Mouse (Mus musculus) ES-E14 (cell line): ENCODE measurements at regions not wholly inside any gene's neighbourhood (a gene's known extent, or its start where the extent isn't known, plus 50 kb on each side); places are given as distances from the start of the nearest gene placed in this dataset.

Experiments
- DNase-seq: peaks from one replicate; pipeline ENCODE4 v3.0.0-alpha.2; 2013; ENCODE audit warnings: low read depth, low spot score
- H3K27ac ChIP-seq: 2 replicates; pipeline ENCODE4 v1.5.1; 2012; ENCODE audit warnings: low read depth, mild to moderate bottlenecking, low read length, moderate library complexity, mixed read lengths; ENCODE audit not compliant: poor library complexity, insufficient read depth, severe bottlenecking
- H3K36me3 ChIP-seq: 2 replicates; pipeline ENCODE4 v1.6.1; 2012; ENCODE audit warnings: mild to moderate bottlenecking, low read length, moderate library complexity, mixed read lengths; ENCODE audit not compliant: control insufficient read depth, poor library complexity, insufficient read depth, severe bottlenecking
- H3K4me1 ChIP-seq, 2 experiments: fragments of 150-350 bp in 1 of 2; sonication (generic) in 1 of 2; 2 replicates each; pipeline ENCODE4 v1.6.1; 2012; ENCODE audit warnings: low read length in 2 of 2, mild to moderate bottlenecking in 1 of 2, mixed read lengths in 1 of 2; ENCODE audit not compliant: control insufficient read depth in 2 of 2, insufficient read depth in 2 of 2, poor library complexity in 1 of 2
- H3K4me3 ChIP-seq, 2 experiments: fragments of 150-350 bp in 1 of 2; sonication (generic) in 1 of 2; 2 replicates each; pipeline ENCODE4 v1.5.1; 2012; ENCODE audit warnings: low read length in 2 of 2, low read depth in 1 of 2, mild to moderate bottlenecking in 1 of 2, mixed read lengths in 1 of 2; ENCODE audit not compliant: insufficient read depth in 1 of 2, poor library complexity in 1 of 2, severe bottlenecking in 1 of 2
- H3K9ac ChIP-seq: 2 replicates; pipeline ENCODE4 v1.6.1; 2012; ENCODE audit warnings: low read depth, mild to moderate bottlenecking, low read length, mixed read lengths; ENCODE audit not compliant: poor library complexity, insufficient read depth, severe bottlenecking
- H3K9me3 ChIP-seq: fragments of 150-350 bp; sonication (generic); 2 replicates; pipeline ENCODE4 v1.6.1; 2012; ENCODE audit warnings: low read depth, mild to moderate bottlenecking, low read length; ENCODE audit not compliant: control insufficient read depth, insufficient read depth
- CHD2 ChIP-seq: IDR thresholded peaks from 2 replicates; pipeline ENCODE4 v1.6.1; 2014; ENCODE audit warnings: mild to moderate bottlenecking, low read depth, low read length, inconsistent platforms
- HCFC1 ChIP-seq: IDR thresholded peaks from 2 replicates; pipeline ENCODE4 v1.6.1; 2012; ENCODE audit warnings: low read length, inconsistent platforms, borderline replicate concordance; ENCODE audit not compliant: insufficient read depth
- MAFK ChIP-seq: IDR thresholded peaks from 2 replicates; pipeline ENCODE4 v1.6.1; 2014; ENCODE audit warnings: mild to moderate bottlenecking, low read depth, low read length, inconsistent platforms; ENCODE audit not compliant: insufficient read depth
- ZC3H11A ChIP-seq: IDR thresholded peaks from 2 replicates; pipeline ENCODE4 v1.6.1; 2012; ENCODE audit warnings: low read depth, mild to moderate bottlenecking, inconsistent platforms, low read length, borderline replicate concordance
- ZNF384 ChIP-seq: IDR thresholded peaks from 2 replicates; pipeline ENCODE4 v1.6.1; 2012; ENCODE audit warnings: low read depth, low read length, inconsistent platforms
- in situ Hi-C, 2 experiments: fragments of 600-800 bp; cut with MboI; formaldehyde crosslinking; loops; one replicate each; pipeline ENCODE4 v1.15.1; 2025; ENCODE audit warnings: low sequenced_read_pairs in 2 of 2, inconsistent platforms in 1 of 2; ENCODE audit not compliant: unreplicated experiment in 2 of 2

GRCm38 (mm10) chr6:91623646-91624045, 60.2 kb upstream of the Slc6a6 start:
- Histone ChIP-seq H3K4me1 (no peaks in the 10 kb centered on the region), H3K9ac (no peak overlapping the region), H3K9me3 (no peaks in the 10 kb centered on the region), H3K27ac (no peak overlapping the region), H3K4me3 (no peak overlapping the region), H3K36me3 (no peaks in the 10 kb centered on the region)
- in situ Hi-C loops: no loop called here
- TF ChIP-seq MAFK (no peak), HCFC1 (no peak), CHD2 (no peak), ZNF384 (no peak), ZC3H11A (no peak)
- no peak for DNase-seq

DNA sequence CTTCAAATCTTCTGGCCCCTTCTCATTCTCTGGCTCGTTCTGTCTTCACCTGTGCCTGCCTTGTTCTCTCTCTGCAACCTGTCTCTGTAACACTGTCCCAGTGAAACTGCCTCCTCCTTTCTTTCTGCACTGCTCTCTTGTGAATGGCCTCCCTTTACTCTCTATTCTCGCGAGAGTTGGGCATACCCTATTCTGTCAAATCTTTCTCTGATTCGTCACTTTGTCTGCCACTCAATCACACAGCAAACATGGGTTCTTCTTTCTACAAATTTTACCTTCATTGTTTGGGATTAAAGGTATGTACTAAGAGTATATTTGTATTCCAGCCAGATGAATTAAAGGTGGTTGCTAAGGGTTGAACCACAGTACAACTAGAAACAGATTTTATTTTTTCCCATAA, 54.6 kb upstream of the Slc6a6 start:
- Histone ChIP-seq H3K27ac (no peak overlapping the region), H3K4me3 (no peak overlapping the region), H3K4me1 (peaks cover 0 to 1% of the 10 kb centered on the region in 2 experiments; a peak in 1 of 4 replicates), H3K9me3 (peaks cover 2% of the 10 kb centered on the region; the same call in 1 of the 2 replicates), H3K36me3 (no peaks in the 10 kb centered on the region), H3K9ac (no peak overlapping the region)
- TF ChIP-seq ZNF384: no peak
- no peak for TF ChIP-seq ZC3H11A
- peak; percentile 71; the same call in 1 of the 2 replicates for TF ChIP-seq CHD2
- no peak for TF ChIP-seq HCFC1
- no peak for TF ChIP-seq MAFK
- DNase-seq: no peak
- in situ Hi-C loops: no loop called here

GRCm38 (mm10) chr6:91631261-91631660, 52.6 kb upstream of the Slc6a6 start:
- no peak for DNase-seq
- Histone ChIP-seq H3K4me3 (no peak overlapping the region), H3K36me3 (no peaks in the 10 kb centered on the region), H3K4me1 (peaks cover 0 to 1% of the 10 kb centered on the region in 2 experiments; a peak in 1 of 4 replicates), H3K9me3 (peaks cover 2% of the 10 kb centered on the region; the same call in 1 of the 2 replicates), H3K27ac (no peak overlapping the region), H3K9ac (no peak overlapping the region)
- TF ChIP-seq CHD2 (no peak), ZC3H11A (no peak), HCFC1 (no peak), MAFK (no peak)
- in situ Hi-C loops: no loop called here
